Mouse (Mus musculus): ENCODE results near the gene Olfr906. TPM values are rescaled to one million over a fixed set of nuclear protein-coding genes. Genes with fewer than 3 reads are reported as not detected.

The Olfr906 gene
- not detected in 3 replicates for total RNA-seq (2017)

DNA sequence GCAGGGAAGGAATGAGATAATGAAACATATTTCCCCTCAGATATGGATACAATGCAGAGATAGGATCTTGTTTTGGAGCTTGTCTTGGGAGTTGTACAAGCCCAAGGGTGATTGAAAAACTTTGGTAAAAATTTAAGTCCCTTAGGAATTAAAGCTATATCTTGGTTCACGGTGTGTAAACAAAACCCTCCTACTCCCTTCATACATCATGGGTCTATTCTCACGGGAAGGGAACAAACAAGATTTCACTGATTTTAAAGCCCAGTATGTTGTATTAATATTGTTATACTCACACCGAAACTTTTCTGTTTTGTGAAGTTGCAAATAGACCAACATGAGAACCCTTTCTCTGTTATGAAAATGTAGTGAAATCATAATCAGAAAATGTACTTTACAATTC, at the start of gene Olfr906:
Olfr906 (plus strand) TSS at position 301 of the 400 bp plus-strand sequence.
- ATAC-seq (replicated peaks; ENCODE audit: insufficient number of reproducible peaks, low FRiP score, low TSS enrichment, poor library complexity, severe bottlenecking): no peak

DNA sequence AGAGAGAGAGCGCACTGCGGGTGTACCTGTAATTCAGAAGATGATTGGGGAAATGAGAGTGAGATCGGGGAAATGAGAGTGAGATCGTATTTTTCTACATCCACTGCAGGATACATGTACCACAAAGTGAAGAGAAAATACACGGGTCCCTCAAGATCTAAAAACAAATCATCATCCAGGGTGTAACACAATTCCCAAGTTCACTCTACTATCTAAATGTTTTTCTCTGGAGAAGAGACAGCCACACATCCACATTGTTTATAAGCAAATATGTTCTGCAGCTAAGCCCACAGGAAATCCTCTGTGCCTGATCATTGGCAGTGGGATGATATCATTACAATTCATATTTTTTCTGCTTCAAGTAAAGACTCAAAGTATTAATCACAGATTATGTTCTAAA, 39.5 kb upstream of the Olfr906 start, which contains the start of gene Olfr902:
Olfr902 (plus strand) TSS at position 301 of the 400 bp plus-strand sequence.
- ATAC-seq (replicated peaks; ENCODE audit: insufficient number of reproducible peaks, low FRiP score, low TSS enrichment, poor library complexity, severe bottlenecking): no peak

DNA sequence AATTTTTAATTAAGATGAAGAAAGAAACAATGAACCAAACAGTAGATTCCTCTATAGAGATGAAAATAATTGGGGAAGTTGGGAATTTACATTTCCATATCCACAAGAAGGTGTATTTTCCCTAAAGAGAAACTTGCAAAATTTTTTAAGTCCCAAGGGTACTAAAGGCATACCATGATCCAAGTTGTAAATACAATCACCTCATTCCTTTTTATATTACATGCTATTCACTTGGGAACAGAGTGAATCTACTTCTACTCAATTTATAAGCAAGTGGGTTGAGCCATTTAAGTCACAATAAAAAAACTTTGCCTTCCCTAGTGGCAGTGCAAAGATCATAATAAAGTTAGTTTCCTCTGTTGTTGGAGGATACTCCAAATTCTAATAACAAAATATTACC, 24.0 kb upstream of the Olfr906 start, which contains the start of gene Olfr904:
Olfr904 (plus strand) TSS at position 301 of the 400 bp plus-strand sequence.
- no peak for ATAC-seq (replicated peaks; ENCODE audit: insufficient number of reproducible peaks, low FRiP score, low TSS enrichment, poor library complexity, severe bottlenecking)

- no peak for ATAC-seq (replicated peaks; ENCODE audit: insufficient number of reproducible peaks, low FRiP score, low TSS enrichment, poor library complexity, severe bottlenecking)
Measured at GRCm38 (mm10) chr9:38470807-38471206, 16.1 kb upstream of the Olfr906 start, which contains the start of gene Olfr905. Gene Olfr905 (plus strand): TSS chr9:38471107.

- ATAC-seq (replicated peaks; ENCODE audit: insufficient number of reproducible peaks, low FRiP score, low TSS enrichment, poor library complexity, severe bottlenecking): no peak
Measured at GRCm38 (mm10) chr9:38495501-38495900, 8.6 kb downstream of the Olfr906 start, which contains the start of gene Olfr907. Gene Olfr907 (plus strand): TSS chr9:38495801.

- ATAC-seq (replicated peaks; ENCODE audit: insufficient number of reproducible peaks, low FRiP score, low TSS enrichment, poor library complexity, severe bottlenecking): 0 out of 2 replicates have a peak, but pooled peaks have one; percentile 17
Measured at GRCm38 (mm10) chr9:38512353-38512752, 25.5 kb downstream of the Olfr906 start.

DNA sequence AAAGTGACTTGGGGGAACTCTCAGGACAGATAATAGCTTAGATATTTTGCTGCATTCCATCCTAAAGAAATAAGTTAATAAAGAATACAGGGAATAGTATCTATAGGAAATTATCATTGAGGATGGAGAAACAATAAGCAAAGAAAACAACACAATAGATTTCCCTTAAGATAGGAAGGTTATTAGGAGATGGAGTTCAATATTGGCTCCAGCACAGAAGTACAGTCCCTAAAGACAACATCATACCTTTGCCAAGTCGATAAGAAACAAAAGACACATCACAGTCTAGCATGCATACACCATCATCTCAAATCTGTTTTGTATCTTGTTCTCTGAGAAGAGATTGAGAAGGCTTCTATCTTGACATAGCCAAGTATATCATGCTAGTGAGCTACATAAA, 34.4 kb downstream of the Olfr906 start, which contains the start of gene Olfr911-ps1:
Olfr911-ps1 (plus strand) TSS at position 301 of the 400 bp plus-strand sequence.
- no peak for ATAC-seq (replicated peaks; ENCODE audit: insufficient number of reproducible peaks, low FRiP score, low TSS enrichment, poor library complexity, severe bottlenecking)

DNA sequence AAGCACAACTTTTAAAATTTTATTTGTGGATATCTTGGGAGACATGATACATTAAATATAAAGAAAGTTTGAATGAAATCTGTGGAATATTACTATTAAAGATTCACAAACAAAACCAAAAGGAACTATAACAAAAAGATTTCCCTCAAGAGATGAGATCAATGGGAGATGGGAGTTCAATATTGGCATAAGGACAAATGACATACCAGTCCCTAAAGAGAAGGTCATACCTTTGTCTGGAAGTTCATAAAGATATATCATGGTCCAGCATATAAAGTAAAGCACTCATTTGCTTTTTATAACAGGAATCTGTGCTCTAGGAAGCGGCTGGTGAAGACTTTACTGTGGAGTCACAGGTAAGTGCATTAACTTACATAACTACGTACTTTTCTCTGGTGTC, 50.7 kb downstream of the Olfr906 start, which contains the start of gene Olfr910:
Olfr910 (plus strand) TSS at position 301 of the 400 bp plus-strand sequence.
- no peak for ATAC-seq (replicated peaks; ENCODE audit: insufficient number of reproducible peaks, low FRiP score, low TSS enrichment, poor library complexity, severe bottlenecking)

Other genes starting within 250 kb of the Olfr906 start
- not detected in 3 replicates for gene Olfr143, start 234.3 kb upstream of the Olfr906 start, total RNA-seq (2017)
- not detected in 3 replicates for gene Olfr895, start 219.2 kb upstream of the Olfr906 start, total RNA-seq (2017)
- not detected in 3 replicates for gene Olfr896-ps1, start 196.0 kb upstream of the Olfr906 start, total RNA-seq (2017)
- gene Olfr25, start 158.0 kb upstream of the Olfr906 start, total RNA-seq (2017): 0.32 TPM in 1 of 3 replicates, not detected in the others
- gene Olfr898, start 138.7 kb upstream of the Olfr906 start, total RNA-seq (2017): not detected in 3 replicates
- not detected in 3 replicates for gene Olfr250, start 120.2 kb upstream of the Olfr906 start, total RNA-seq (2017)
- not detected in 3 replicates for gene Olfr251, start 110.0 kb upstream of the Olfr906 start, total RNA-seq (2017)
- not detected in 3 replicates for gene Olfr147, start 85.4 kb upstream of the Olfr906 start, total RNA-seq (2017)
- gene Olfr901, start 57.6 kb upstream of the Olfr906 start, total RNA-seq (2017): not detected in 3 replicates
- not detected in 3 replicates for gene Olfr902, start 39.4 kb upstream of the Olfr906 start, total RNA-seq (2017)
- not detected in 3 replicates for gene Olfr904, start 23.9 kb upstream of the Olfr906 start, total RNA-seq (2017)
- not detected in 3 replicates for gene Olfr905, start 16.0 kb upstream of the Olfr906 start, total RNA-seq (2017)
- not detected in 3 replicates for gene Olfr907, start 8.7 kb downstream of the Olfr906 start, total RNA-seq (2017)
- not detected in 3 replicates for gene Olfr911-ps1, start 34.5 kb downstream of the Olfr906 start, total RNA-seq (2017)
- gene Olfr910, start 50.8 kb downstream of the Olfr906 start, total RNA-seq (2017): not detected in 3 replicates
- gene Olfr912, start 93.1 kb downstream of the Olfr906 start, total RNA-seq (2017): not detected in 3 replicates
- not detected in 3 replicates for gene Olfr913, start 105.7 kb downstream of the Olfr906 start, total RNA-seq (2017)
- gene Olfr914, start 118.0 kb downstream of the Olfr906 start, total RNA-seq (2017): not detected in 3 replicates
- not detected in 3 replicates for gene Olfr916, start 172.8 kb downstream of the Olfr906 start, total RNA-seq (2017)
- not detected in 3 replicates for gene Olfr917, start 178.8 kb downstream of the Olfr906 start, total RNA-seq (2017)
- gene Olfr918, start 187.5 kb downstream of the Olfr906 start, total RNA-seq (2017): not detected in 3 replicates
- not detected in 3 replicates for gene Olfr919, start 216.6 kb downstream of the Olfr906 start, total RNA-seq (2017)
- gene Vwa5a, start 231.2 kb downstream of the Olfr906 start, total RNA-seq (2017): 29.2 to 35.0 TPM (median 33.1 TPM) in 3 replicates